Mouse (Mus musculus) spleen, adult 12 weeks (tissue): ENCODE data around the gene Arhgef40.

Experiments used
- DNase-seq: peaks from one replicate; pipeline ENCODE4 v3.0.0; 2022; ENCODE audit warnings: low spot score

Gene Arhgef40

GRCm38 (mm10) chr14:52003981-52004495, 19.5 kb downstream of the Arhgef40 start:
- DNase-seq: no peak

DNA sequence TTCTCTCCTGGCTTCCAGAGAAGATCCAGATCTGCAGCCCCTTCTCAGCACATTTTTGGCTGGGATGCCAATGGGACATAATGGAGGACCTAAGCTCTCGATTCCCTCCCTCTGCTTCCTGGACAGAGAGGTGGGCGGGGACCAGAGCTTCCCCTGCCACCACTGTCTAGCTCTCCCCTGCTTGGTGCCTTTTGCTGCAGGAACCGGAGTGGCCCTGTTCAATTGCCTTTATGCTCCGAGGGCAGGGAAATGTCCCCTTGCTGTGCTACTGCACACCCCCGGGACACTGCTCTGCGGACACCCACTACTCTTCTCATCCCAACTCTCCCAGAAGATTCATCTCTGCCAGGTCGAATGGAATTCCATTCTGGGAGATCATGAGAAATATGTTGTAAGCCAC, 20.6 kb downstream of the Arhgef40 start:
- no peak for DNase-seq

GRCm38 (mm10) chr14:52005616-52006015, 21.1 kb downstream of the Arhgef40 start:
- DNase-seq: no peak

GRCm38 (mm10) chr14:52006241-52006640, 21.7 kb downstream of the Arhgef40 start:
- DNase-seq: no peak

GRCm38 (mm10) chr14:52006771-52007170, 22.3 kb downstream of the Arhgef40 start:
- no peak for DNase-seq

- DNase-seq: peak; percentile 79
These were observed 24.0 kb downstream of the Arhgef40 start for GRCm38 (mm10) chr14:52008321-52009203.

DNA sequence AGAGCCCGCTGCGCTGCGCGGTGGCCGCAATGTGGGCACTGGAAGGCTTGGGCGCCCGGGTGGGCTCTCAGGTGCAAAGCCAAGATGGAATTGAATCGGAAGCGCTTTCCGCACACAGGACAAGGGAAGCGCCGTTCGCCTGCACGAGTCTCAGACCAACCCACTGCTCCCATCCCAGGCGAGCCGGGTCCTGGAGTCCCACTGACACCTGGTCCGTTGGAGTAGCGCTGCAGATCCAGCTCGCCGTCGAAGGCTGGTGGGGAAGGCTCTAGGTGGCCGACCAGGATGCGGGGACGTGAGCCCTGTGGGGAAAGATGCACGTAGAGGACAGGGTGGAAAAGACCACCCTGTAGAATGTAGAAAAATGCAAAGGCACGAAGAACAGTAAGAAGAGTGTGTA, 24.8 kb downstream of the Arhgef40 start:
- DNase-seq: no peak

- no peak for DNase-seq
These were observed 25.3 kb downstream of the Arhgef40 start for GRCm38 (mm10) chr14:52009841-52010240.

GRCm38 (mm10) chr14:52010446-52011111, 26.1 kb downstream of the Arhgef40 start:
- no peak for DNase-seq

DNA sequence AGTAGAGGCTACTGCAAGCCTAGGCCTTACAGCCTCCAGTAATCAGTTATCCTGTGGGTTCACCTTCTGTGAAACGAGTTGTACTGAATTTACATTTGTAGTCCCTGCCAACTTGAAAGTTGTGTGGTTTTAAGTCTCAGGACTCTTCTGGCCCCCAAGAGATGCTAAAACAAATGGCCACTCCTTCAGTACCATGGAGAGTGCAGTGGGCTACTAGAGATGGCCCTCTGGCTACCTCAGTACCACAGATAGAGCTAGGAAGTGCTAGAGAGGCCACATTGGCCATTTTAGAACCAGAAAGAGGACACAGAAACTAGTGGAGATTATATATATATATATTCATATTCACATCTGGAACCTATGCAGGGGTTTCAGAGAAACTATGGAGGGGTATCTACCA, 27.2 kb downstream of the Arhgef40 start:
- DNase-seq: no peak

GRCm38 (mm10) chr14:52012085-52012484, 27.6 kb downstream of the Arhgef40 start:
- no peak for DNase-seq

GRCm38 (mm10) chr14:52012553-52012952, 28.0 kb downstream of the Arhgef40 start:
- DNase-seq: no peak

DNA sequence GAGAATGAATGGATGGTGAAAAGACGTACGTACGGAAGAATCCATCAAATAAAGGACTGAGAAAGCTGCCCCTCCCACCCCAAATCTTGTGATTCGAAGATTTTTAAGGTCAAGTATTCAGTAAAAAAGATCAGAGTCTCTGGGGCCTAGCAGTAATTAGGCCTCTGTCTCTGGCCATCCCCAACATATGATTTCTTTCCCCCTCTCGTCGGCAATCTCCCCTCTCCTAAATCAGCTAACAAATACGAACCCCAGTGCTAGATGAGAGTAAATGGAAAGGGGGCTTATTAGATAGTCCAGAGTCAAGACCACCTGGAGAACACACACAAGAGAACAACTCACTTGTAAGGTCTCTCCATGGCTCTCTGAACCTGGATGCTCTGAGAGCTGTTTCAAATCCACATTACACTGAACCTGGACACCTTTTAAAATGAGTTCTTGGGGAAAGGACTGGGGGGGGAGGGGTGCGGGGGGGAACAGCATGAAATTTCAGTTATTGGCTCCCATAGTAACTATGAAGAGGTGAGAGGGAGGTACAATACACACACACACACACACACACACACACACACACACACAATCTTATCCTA, 28.6 kb downstream of the Arhgef40 start:
- DNase-seq: no peak

DNA sequence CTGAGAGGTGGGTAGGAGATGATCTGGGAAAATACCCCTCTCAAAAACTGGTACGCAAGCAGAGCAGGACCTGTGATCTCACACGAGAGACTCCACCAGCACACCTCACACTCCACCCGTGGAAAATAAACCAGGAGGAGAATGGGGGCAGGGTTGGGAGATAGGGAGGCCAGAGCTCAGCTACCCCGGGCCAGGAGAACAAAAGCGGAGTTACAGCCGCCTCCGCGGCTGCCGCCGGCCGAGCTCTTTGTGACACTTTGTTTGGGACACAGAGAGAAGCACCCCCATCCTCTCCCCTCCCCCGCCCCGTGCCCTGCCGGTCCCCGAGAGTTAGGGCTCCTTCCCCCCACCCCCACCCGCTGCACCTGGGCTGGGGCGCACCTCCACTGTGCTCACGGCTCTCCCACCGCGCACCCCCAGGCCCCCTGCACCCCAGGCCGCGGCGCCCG, 29.3 kb downstream of the Arhgef40 start:
- DNase-seq: no peak

GRCm38 (mm10) chr14:52014271-52014760, 29.8 kb downstream of the Arhgef40 start:
- DNase-seq: no peak

GRCm38 (mm10) chr14:52014761-52015311, 30.3 kb downstream of the Arhgef40 start:
- no peak for DNase-seq

DNA sequence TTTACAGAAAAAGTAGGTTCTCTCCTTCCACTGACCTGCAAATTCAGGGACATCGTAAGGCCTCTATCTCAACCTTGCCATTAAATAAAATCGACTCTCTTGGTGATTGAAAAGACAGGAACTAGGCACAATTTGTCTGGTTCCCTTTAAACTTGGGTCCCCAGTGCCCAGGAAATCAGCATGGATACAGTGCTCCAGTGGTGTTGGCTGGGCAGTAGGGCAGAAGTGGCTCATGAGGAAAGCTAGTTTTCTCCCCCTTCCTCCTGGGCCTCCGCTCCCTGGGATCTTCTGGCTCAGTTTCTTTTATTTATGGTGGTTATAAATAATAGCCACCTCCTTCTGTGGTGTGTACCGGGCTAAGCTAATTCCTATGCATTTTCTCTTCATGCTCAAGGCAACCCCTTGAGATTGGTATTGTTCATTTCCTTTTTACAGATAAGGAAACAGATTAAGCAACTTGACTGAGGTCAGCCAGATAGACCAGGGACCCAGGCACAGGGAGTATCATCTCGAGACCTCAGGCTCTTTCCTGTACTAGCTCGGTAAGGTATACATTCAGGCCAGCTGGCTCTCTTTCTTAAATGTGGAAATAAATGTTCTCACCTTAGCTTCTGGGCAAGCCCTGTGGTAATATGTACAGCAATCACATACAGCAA, 31.1 kb downstream of the Arhgef40 start, which contains the start of gene Tmem253:
Tmem253 (plus strand) TSS at position 214 of the 656 bp plus-strand sequence.
- DNase-seq: no peak

- no peak for DNase-seq
These were observed 32.3 kb downstream of the Arhgef40 start for GRCm38 (mm10) chr14:52016625-52017405.

DNA sequence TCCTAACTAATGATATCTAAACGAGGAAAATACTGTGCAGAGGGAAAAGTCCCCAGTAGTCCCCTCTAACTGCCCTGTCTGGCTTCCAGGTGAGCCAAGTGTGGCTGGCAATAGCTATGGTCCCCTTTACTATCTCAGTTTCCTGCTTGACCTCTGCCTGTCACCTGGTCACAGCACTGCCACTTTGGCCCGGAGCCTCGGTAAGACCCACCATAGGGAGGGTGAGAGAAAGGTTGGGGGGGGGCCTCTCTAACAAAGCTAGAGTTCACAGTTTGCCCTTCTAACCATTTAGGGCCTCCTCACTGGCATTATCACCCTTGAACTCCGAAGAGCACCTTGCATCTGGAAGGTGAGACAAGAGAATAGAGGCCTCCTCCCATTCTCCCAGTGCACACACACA, 33.1 kb downstream of the Arhgef40 start:
- no peak for DNase-seq

GRCm38 (mm10) chr14:52018248-52019050, 33.9 kb downstream of the Arhgef40 start:
- no peak for DNase-seq
